Comparison of ENCODE assay signal across 16 mouse cellular contexts in the genomic region with DNA sequence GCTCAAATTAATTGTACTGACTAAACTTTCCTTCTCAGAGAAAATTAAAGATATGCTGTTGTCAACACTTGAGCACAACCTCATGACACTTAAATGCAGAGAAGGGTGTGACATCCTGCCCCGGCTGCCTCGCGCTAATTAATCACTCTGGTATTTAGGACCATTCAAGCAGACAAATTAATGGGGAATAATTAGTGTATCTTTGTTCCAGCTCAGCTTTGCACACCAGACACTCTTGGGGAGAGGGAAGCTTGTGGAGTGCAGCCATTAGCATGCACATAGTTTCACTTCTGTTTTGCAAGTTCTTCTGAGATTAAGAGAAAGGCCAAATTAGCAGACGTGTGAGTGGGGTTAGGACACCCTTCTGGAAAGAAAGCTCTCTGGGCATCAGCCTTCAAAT.
DNase-seq lines count a peak whose midpoint lies in the region; ATAC-seq and TF ChIP-seq lines count a peak whose summit lies in the region.
"Had no signal": no experiment of that assay in that cellular context is flagged by ENCODE, and none has a peak within 500 bp of the region (broad histone marks: within the 10 kb centered on the region; RNA-seq: fewer than 3 reads in every experiment).

No protein-coding gene starts in this region.

- H3K27me3 ChIP-seq in hindbrain, embryonic 10.5 days (ENCODE audit: insufficient read depth, poor library complexity, severe bottlenecking) = no peaks in the 10 kb centered on the region
- no peaks in the 10 kb centered on the region for H3K27me3 ChIP-seq in neural tube, embryonic 14.5 days (ENCODE audit: control insufficient read depth, insufficient read depth, low read length)
- H3K27me3 ChIP-seq: megakaryocyte, embryonic 14.5 days had no signal

- TF ChIP-seq CTCF in brain, embryonic 14.5 days (IDR thresholded peaks at IDR 0.05; ENCODE audit: borderline replicate concordance, extremely low read depth, insufficient read depth, insufficient read length) = no peak

- no peak for TF ChIP-seq POLR2A in brain, embryonic 14.5 days (IDR thresholded peaks at IDR 0.05; ENCODE audit: borderline replicate concordance, extremely low read depth, insufficient read depth, insufficient read length, poor library complexity, severe bottlenecking)

- H3K36me3 ChIP-seq in hindbrain, embryonic 10.5 days = no peaks in the 10 kb centered on the region
- H3K36me3 ChIP-seq in neural tube, embryonic 14.5 days (ENCODE audit: control insufficient read depth, insufficient read depth, low read length) = no peaks in the 10 kb centered on the region
- H3K36me3 ChIP-seq: G1E had no signal

- DNase-seq in frontal cortex, postnatal 14 days (ENCODE audit: low spot score in 2 of 2) = no peak
- DNase-seq in brain, embryonic 14.5 days (ENCODE audit: low read depth) = peak; percentile 96
- peak; percentile 4 for DNase-seq in hindbrain, embryonic 10.5 days (ENCODE audit: low spot score)
- DNase-seq in testis, postnatal 10 days (ENCODE audit: low spot score) = no peak
- no peak for DNase-seq in MN1 (ENCODE audit: low spot score)
- no peak for DNase-seq in lung, adult 18-20 months
- DNase-seq: cerebellum, adult 2 months; heart, adult 11 months; kidney, postnatal 4 days; lung, embryonic 14.5 days had no signal

- no peak overlapping the region for H3K9ac ChIP-seq in neural tube, embryonic 14.5 days (replicated peaks; ENCODE audit: low read depth, low read length)
- H3K9ac ChIP-seq: lung, embryonic 14.5 days had no signal

- H3K4me3 ChIP-seq in hindbrain, embryonic 10.5 days = no peak overlapping the region
- no peak overlapping the region for H3K4me3 ChIP-seq in neural tube, embryonic 14.5 days (ENCODE audit: low read depth, low read length)
- H3K4me3 ChIP-seq: megakaryocyte, embryonic 14.5 days had no signal

- no peaks in the 10 kb centered on the region for H3K9me3 ChIP-seq in hindbrain, embryonic 10.5 days
- no peaks in the 10 kb centered on the region for H3K9me3 ChIP-seq in neural tube, embryonic 14.5 days (ENCODE audit: control insufficient read depth, low read length)

- 61% methylated on average over 4 of the region's 4 CpGs for WGBS in hindbrain, embryonic 10.5 days
- WGBS in neural tube, embryonic 14.5 days = 19% methylated on average over 4 of the region's 4 CpGs

- H3K4me2 ChIP-seq in neural tube, embryonic 14.5 days (ENCODE audit: low read depth, low read length) = no peak overlapping the region
- H3K4me2 ChIP-seq: lung, embryonic 14.5 days had no signal

- H3K27ac ChIP-seq in hindbrain, embryonic 10.5 days = no peak overlapping the region
- H3K27ac ChIP-seq in neural tube, embryonic 14.5 days (ENCODE audit: low read depth, low read length) = no peak overlapping the region
- H3K27ac ChIP-seq: stomach, postnatal 0 days had no signal

- H3K4me1 ChIP-seq in hindbrain, embryonic 10.5 days (replicated peaks) = peaks cover 16% of the 10 kb centered on the region
- H3K4me1 ChIP-seq in neural tube, embryonic 14.5 days (ENCODE audit: control insufficient read depth, insufficient read depth, low read length) = no peaks in the 10 kb centered on the region
- H3K4me1 ChIP-seq: megakaryocyte, embryonic 14.5 days had no signal

- ATAC-seq in frontal cortex, adult (ENCODE audit: low TSS enrichment) = peak; percentile 31; the same call in 1 of the 2 replicates
- peak; percentile 54; the same call in 1 of the 2 replicates for ATAC-seq in neural tube, embryonic 14.5 days (ENCODE audit: low read depth)
- ATAC-seq: intestine, postnatal 0 days had no signal

Comparison
In these comparisons a context has a peak if more than half of its experiments do, and no peak if none do; other contexts are left out.
1. DNase-seq: peak in brain, embryonic 14.5 days (single experiment) and hindbrain, embryonic 10.5 days (single experiment); none in frontal cortex, postnatal 14 days (0 of 2), testis, postnatal 10 days (single experiment), MN1 (single experiment) and lung, adult 18-20 months (0 of 2).